Mouse (Mus musculus) stomach, embryonic 16.5 days (tissue): ENCODE results near the gene Bik. TPM values are rescaled to one million over a fixed set of nuclear protein-coding genes. Genes with fewer than 3 reads are reported as not detected.

Source experiments
- ATAC-seq: fragments of 200-750 bp; cut with Nextera tagmentation; 2 replicates; pipeline ENCODE4 v1.8.0; 2017; ENCODE audit warnings: moderate number of reproducible peaks, moderate TSS enrichment; ENCODE audit not compliant: insufficient read depth, low FRiP score
- H3K27ac ChIP-seq: fragments of 300-500 bp; sonication (generic); 2 replicates; pipeline ENCODE4 v1.5.1; 2014; ENCODE audit warnings: low read length
- H3K27me3 ChIP-seq: fragments of 300-500 bp; sonication (generic); 2 replicates; pipeline ENCODE4 v1.6.1; 2014; ENCODE audit warnings: low read length, control low read depth, mixed read lengths; ENCODE audit not compliant: control insufficient read depth, insufficient read depth
- H3K36me3 ChIP-seq: fragments of 300-500 bp; sonication (generic); 2 replicates; pipeline ENCODE4 v1.6.1; 2014; ENCODE audit warnings: low read length; ENCODE audit not compliant: control insufficient read depth, insufficient read depth
- H3K4me1 ChIP-seq: fragments of 300-500 bp; sonication (generic); 2 replicates; pipeline ENCODE4 v1.6.1; 2014; ENCODE audit warnings: low read length, control low read depth, mixed read lengths; ENCODE audit not compliant: control insufficient read depth, insufficient read depth
- H3K4me2 ChIP-seq: fragments of 300-500 bp; sonication (generic); 2 replicates; pipeline ENCODE4 v1.6.1; 2014; ENCODE audit warnings: low read depth, low read length, mixed read lengths
- H3K4me3 ChIP-seq: fragments of 300-500 bp; sonication (generic); replicated peaks from 2 replicates; pipeline ENCODE4 v1.5.1; 2014; ENCODE audit warnings: mild to moderate bottlenecking, low read length
- H3K9ac ChIP-seq: fragments of 300-500 bp; sonication (generic); 2 replicates; pipeline ENCODE4 v1.6.1; 2014; ENCODE audit warnings: low read length
- H3K9me3 ChIP-seq: fragments of 300-500 bp; sonication (generic); replicated peaks from 2 replicates; pipeline ENCODE4 v1.6.1; 2016; ENCODE audit warnings: low read length, control low read depth; ENCODE audit not compliant: control insufficient read depth
- WGBS: fragments of 180-500 bp; shearing (Covaris S2); extraction: QIAGEN DNeasy Blood & Tissue Kit; methylation state at CpG from one replicate; pipeline ENCODE4 v1.1.7; 2014; 5-methylcytosine and 5-hydroxymethylcytosine counted together
- microRNA-seq: library from miRNA; unstranded; fragments of <30 nt; microRNA quantifications from one replicate; pipeline ENCODE4, GENCODE M21; 2016
- polyA plus RNA-seq: library from polyadenylated mRNA; unstranded; fragments of >200 nt; fragmentation: Nextera tagmentation; extraction: Ambion mirVana; gene quantifications from 2 replicates; pipeline ENCODE4 v1.2.1, GENCODE M21; 2015

The Bik gene
- polyA plus RNA-seq, 1 experiment from 2014 or later = 7.0 TPM

DNA sequence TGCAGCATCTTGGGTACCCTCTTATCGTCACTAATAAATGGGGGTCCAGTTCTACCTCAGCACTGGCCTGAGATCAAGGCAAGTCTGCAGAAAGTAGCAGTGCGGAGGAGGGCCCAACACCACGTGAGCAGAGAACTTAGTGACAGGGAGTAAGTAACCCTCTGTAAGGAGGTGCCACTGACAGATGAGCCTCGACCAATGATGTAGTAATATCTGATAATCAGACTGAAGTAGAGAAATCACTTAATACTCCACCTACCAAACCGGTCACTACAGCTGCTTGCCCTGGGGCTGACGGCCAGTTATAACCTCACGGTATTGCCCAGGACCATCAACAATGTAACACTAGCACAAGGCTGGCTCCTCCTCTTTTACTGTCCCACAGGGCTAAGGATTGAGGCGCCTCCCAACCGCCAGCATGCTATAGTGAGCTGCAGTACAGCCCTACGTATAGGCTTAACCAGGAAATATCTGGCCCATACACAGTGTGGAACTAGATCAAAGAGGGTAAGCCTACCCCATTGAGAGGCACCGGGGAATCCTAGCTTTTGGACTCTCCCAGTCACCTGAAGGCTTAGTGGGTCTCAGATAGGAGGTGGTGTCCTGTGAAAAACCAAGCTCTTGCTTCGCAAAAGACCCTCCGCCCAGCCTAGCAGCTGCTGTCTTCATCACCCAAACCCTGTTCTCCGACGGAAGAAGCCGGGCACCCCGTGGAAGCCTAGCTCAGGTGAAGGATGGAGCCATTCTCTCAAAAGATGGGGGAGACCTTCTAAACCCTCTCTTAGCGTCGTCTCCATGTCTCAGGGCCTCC, 67.2 kb downstream of the Bik start:
- Histone ChIP-seq H3K9me3 (no peaks in the 10 kb centered on the region), H3K27ac (peak overlapping the region; percentile 85), H3K4me3 (peak overlapping the region; percentile 90), H3K4me2 (peak overlapping the region; percentile 97), H3K9ac (peak overlapping the region; percentile 89), H3K36me3 (no peaks in the 10 kb centered on the region), H3K27me3 (no peaks in the 10 kb centered on the region), H3K4me1 (peaks cover 31% of the 10 kb centered on the region)
- whole genome bisulfite sequencing = 8% methylated on average over 19 of the region's 19 CpGs
- ATAC-seq = peak; percentile 67

Small RNA genes within 50 kb of the gene (microRNA-seq; reads per million reads assigned to microRNA genes)
- not detected for gene Gm24575

Other genes with a start within 250 kb of the Bik start
- 79.9 and 80.6 TPM in 2 replicates for gene Arfgap3, start 176.6 kb upstream of the Bik start, polyA plus RNA-seq
- gene Pacsin2, start 62.3 kb upstream of the Bik start, polyA plus RNA-seq = 64.5 and 67.9 TPM in 2 replicates
- 20.9 and 21.0 TPM in 2 replicates for gene Ttll1, start 16.0 kb upstream of the Bik start, polyA plus RNA-seq
- 116 and 132 TPM in 2 replicates for gene Tspo, start 36.7 kb downstream of the Bik start, polyA plus RNA-seq
- 24.3 and 24.4 TPM in 2 replicates for gene Mcat, start 36.9 kb downstream of the Bik start, polyA plus RNA-seq
- 31.9 and 32.2 TPM in 2 replicates for gene Ttll12, start 68.3 kb downstream of the Bik start, polyA plus RNA-seq
- 12.9 and 14.3 TPM in 2 replicates for gene Scube1, start 198.2 kb downstream of the Bik start, polyA plus RNA-seq